Mouse (Mus musculus) left cerebral cortex, adult 2 months (tissue): ENCODE results near the gene Catip. TPM values are rescaled to one million over a fixed set of nuclear protein-coding genes. Genes with fewer than 3 reads are reported as not detected.
"Not testable (repeated sequence)": the region's sequence is repeated elsewhere in the genome, so short reads cannot be mapped to it uniquely, and the experiment has no call there.

Source experiments
- DNase-seq, 2 experiments: peaks; one replicate each; pipeline ENCODE4 v3.0.0; 2021 to 2022; ENCODE audit warnings: low spot score in 2 of 2, mixed read lengths in 1 of 2; ENCODE audit errors: extremely low spot score in 1 of 2
- H3K27ac ChIP-seq: fragments of 200-600 bp; 2 replicates; pipeline ENCODE4 v1.8.1; 2022
- H3K4me3 ChIP-seq: fragments of 200-600 bp; 2 replicates; pipeline ENCODE4 v1.8.1; 2022
- CTCF ChIP-seq: fragments of 200-600 bp; IDR thresholded peaks from 2 replicates; pipeline ENCODE4 v1.8.1; 2022; ENCODE audit warnings: antibody characterized with exemption, mild to moderate bottlenecking, moderate library complexity
- intact Hi-C: fragments of 180-260 bp; cut with DNase I; formaldehyde crosslinking; loops from one replicate; pipeline ENCODE4 v1.15.1; 2025
- total RNA-seq, 2 experiments: library from RNA; stranded (reverse); gene quantifications; 2 replicates each; pipeline ENCODE4 v1.2.3; 2021

The Catip gene
- total RNA-seq, 2 experiments from 2014 or later, result 0.54 to 1.9 TPM

DNA sequence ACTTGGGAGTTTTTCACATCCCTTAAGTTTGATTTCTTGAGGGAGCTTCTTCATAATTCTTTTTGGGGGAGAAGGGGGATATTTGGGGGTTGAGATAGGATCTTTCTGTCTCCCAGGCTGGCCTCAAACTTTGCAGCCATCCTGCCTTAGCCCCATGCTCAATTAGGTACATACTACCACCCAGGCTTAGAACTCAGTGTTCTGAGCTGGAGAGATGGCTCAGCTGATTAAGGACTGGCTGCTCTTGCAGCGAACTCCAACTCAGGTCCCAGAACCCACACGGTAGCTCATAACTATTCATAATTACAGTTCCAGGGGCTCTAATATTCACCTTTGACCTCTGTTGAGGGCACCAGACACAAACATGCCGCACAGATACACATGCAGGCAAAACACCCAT lies 27.3 kb upstream of the Catip start:
- H3K4me3 ChIP-seq, result no peak overlapping the region
- H3K27ac ChIP-seq, result peak overlapping the region; percentile 4; the same call in 1 of the 2 replicates
- intact Hi-C loops, result no loop called here
- no peak for TF ChIP-seq CTCF
- DNase-seq, result no peak

DNA sequence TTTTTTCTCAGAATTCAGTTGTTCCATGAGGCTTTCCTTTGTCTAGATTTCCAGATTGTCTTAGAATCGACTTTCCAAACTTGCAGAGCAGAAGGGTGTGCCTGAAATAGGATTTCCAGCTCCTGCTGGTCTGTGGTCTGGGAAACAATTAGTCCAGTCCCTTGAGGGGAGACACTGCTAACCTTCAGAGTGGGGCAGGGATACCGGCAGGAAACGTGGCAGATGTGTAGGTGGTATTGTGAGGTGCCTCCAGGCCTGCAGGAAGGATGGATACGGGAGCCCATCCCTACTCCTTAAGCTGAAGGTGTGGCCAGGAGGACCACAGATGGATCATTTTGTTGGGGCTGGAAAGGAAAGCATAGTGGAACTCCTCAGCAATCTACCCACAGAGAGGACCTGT lies 26.9 kb upstream of the Catip start:
- H3K27ac ChIP-seq, result no peak overlapping the region
- no peak for DNase-seq
- TF ChIP-seq CTCF, result no peak
- no peak overlapping the region for H3K4me3 ChIP-seq
- intact Hi-C loops, result no loop called here

DNA sequence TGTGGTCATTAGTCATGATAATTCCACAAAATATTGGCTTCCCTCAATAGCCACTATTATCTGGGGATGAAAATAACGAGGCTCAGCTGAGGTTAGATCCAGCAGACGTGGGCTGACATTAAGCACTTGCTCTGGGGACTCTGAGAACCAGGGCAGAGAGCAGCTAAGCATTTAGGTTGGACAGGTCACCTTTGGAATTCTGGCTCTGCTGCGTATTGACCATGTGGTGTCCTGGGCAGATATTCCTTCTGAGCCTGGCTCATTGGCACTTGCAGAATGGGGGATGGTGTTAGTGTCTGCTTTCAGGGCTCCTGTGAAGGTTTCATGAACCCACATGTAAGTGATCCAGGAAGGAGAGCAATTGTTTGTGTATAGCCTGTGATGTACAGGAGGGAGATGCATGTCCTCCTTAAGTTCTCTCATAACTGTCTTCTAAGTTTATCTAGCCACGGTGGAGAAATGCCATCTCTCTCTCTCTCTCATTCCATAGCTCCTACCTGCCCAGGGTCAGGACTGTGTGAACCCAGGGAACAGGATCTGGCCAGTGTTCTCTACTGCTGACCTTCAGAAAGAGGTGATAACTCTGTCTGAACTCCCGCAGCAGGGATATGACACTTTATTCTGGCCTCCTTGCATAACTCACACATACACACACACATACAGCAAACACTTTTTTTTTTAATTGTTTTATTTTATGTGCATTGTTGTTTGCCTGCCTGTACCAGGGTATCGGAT lies 26.3 kb upstream of the Catip start:
- intact Hi-C loops, result no loop called here
- Histone ChIP-seq H3K27ac (no peak overlapping the region), H3K4me3 (no peak overlapping the region)
- no peak for TF ChIP-seq CTCF
- no peak for DNase-seq

DNA sequence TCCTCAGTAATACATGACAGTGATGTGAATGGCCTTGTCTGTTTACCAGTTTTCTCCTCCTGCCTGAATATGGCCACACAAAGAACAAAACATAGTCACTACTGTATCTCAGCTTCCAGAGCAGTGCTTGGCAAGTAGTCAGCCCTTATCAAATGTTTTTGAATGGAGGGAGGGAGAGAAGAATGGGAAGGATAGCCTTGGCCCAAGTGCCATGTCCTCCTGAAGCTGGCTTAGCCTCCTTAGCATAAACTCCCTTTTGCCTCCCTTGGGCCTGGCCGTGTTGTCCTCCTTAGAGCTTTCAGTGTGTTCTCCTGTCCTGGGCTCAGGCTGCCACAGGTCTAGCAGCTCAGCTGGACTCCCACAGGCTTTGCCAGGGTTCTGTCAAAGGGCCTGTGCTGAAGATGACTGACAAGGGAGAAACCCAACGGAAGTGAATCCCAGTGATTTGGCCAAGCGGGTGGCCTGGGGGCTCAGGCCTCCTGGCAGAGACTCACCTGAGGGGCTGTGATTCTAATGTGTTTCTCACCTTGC lies 24.6 kb upstream of the Catip start:
- no peak for TF ChIP-seq CTCF
- H3K27ac ChIP-seq, result no peak overlapping the region
- intact Hi-C loops, result no loop called here
- H3K4me3 ChIP-seq, result no peak overlapping the region
- no peak for DNase-seq

DNA sequence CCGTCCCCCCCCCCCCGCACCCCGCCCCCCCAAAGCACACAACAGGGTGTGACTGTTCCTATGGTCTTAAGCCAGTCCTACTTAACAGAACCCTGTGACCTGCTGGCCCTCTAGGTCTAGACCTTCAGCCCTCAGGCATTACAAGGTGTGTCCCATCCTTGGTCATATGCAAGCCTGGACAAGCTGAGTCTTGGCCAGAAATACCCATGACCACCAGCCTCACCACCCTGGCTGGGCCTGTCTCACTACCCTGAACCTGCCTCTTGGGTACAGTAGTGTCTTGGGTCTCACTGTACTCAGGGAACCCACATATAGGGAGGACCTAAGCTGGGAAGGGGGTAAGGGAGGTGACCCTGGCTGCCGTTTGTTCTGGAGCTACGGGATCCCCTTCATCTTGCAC lies 23.9 kb upstream of the Catip start:
- no peak for TF ChIP-seq CTCF
- no peak for DNase-seq
- Histone ChIP-seq H3K27ac (no peak overlapping the region), H3K4me3 (no peak overlapping the region)
- intact Hi-C loops, result no loop called here

DNA sequence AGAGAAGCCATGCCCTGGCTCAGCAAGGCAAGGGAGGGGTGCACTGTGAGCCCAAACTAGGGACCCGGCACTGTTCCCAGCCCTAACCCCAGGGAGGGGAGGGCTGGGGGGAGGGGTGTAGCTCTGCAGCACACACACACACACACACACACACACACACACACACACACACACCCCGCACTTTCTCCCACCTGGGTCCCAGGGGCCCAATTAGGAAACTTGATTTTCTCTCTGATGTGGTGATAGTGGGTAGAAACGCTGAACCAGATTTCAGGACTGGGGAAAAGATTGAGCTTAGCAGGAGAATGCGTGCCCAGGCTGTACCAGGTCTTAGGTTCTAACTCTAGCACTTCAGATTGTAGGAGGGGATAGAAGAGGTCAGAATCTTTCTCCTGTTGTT lies 23.3 kb upstream of the Catip start:
- no peak for TF ChIP-seq CTCF
- H3K27ac ChIP-seq, result no peak overlapping the region
- DNase-seq, result no peak
- no peak overlapping the region for H3K4me3 ChIP-seq
- intact Hi-C loops, result no loop called here

DNA sequence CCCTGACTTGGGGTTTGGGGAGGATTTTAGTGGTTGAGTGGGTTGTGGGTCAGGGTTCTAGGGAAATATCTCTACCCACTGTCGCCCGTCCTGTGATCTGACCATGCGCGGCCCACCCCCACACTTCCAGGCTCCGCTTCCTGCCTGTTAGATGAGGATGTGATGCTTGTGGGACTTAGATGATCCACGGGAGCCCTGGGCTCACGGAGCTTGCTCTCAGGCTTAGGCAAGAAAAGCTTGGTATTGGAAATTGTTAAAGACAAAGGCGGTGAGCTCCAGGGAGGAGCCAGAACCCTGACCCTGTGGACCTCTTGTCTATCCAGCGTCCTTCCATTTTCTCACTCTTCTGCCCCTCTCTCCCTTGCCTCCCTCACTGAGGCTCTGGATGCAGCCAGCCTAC lies 22.0 kb upstream of the Catip start:
- no peak for DNase-seq
- Histone ChIP-seq H3K27ac (no peak overlapping the region; the same call in 1 of the 2 replicates), H3K4me3 (no peak overlapping the region)
- TF ChIP-seq CTCF, result no peak
- intact Hi-C loops, result no loop called here

DNA sequence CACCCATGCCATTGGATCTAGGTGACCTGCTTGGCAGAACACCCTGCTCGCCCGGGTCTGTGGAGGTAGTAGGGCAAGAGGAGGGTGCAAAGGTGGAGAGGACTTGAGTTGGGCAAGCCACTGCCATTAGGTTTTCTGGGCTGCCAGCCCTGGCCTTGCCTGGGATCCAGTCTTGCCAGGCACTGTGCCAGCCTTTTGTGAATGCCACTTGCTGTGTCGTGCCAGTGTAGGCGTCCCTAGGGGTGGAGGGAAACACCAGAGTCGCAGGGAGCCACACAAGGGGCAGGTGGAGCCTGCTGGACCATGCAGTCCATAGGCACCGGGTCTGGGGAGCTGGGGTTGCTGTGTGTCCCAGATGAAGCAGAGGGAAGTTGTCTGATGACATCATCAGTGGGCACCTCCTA lies 21.5 kb upstream of the Catip start:
- intact Hi-C loops, result no loop called here
- no peak for TF ChIP-seq CTCF
- Histone ChIP-seq H3K4me3 (no peak overlapping the region), H3K27ac (no peak overlapping the region; the same call in 1 of the 2 replicates)
- peak; percentile 38 to 59 for DNase-seq

DNA sequence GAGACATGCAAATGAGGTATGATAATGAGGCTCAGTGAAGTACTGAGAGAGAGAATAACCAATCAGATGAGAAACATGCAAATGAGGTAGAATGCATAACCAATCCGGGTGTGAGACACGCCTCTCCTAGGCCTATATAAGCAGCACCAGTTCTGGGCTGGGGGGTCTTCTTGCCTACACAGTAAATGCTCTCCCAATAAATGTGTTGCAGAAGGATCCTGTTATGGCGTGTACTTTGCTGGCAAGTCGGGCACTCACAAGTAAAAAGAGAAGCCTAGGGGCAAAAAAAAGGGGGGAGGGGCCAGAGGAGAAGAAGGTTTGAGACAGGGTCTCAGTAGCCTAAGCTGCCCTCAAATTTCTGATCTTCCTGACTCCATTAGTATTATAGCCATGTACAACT lies 20.9 kb upstream of the Catip start:
- H3K27ac ChIP-seq, H3K4me3 ChIP-seq, intact Hi-C loops, DNase-seq: not testable (repeated sequence)

DNA sequence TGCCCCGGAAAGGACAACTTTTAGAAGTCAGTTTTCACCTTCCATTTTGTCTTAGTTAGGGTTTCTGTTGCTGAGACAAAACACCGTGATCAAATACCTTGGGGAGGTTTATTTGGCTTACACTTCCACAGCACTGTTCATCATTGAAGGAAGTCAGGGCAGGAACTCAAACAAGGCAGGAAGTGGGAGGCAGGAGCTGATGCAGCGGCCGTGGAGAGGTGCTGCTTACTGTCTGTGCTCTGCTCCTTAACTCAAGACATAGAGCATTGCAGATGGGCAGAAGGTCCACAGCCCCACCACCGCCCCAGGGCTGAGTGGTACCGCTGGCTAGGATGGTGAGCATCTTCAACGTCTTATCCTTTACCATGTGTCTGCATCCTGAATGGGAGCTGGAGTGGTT lies 20.0 kb upstream of the Catip start:
- TF ChIP-seq CTCF, result no peak
- Histone ChIP-seq H3K4me3 (no peak overlapping the region), H3K27ac (no peak overlapping the region)
- DNase-seq, result no peak
- intact Hi-C loops, result no loop called here

DNA sequence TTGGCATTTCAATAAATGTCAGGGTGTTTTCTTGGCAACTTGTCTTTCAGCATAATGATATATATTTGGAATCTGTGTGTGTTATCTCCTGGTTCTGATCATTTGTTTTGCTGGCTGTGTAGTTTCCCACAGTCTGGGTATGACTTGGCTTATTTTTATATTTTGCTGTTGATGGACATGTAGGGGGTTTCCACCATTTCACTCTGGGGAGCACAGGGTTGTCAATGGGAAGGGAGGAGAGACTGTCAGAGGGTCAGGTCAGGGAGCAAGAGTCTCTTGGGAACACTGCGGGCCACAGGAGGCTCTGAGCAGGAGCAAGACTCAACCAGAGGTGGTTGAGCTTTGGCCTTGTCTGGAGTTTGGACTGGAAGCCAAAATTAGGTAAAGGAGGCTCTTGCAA lies 19.6 kb upstream of the Catip start:
- no peak for TF ChIP-seq CTCF
- no peak overlapping the region for H3K27ac ChIP-seq
- intact Hi-C loops, result no loop called here
- H3K4me3 ChIP-seq, result no peak overlapping the region
- DNase-seq, result no peak

DNA sequence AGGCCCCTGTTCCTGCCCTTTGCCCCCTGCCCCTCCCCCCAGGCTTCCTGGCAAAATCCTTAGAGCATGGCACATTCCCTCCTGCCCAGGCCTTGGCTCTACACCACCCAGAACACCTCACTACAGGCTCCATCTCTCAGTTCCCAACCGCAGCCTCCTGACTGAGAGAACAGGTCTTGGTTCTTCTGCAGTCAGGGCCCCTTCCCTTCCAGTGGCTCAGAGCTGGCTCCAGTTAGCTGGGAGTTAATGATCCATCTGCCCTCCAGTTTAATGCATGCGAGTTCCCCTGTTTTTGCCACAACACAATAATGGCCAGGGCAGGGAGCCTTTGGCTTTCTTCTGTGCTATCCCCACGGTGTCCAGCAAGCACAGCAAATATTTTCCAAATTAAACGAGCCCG lies 18.7 kb upstream of the Catip start:
- no peak for TF ChIP-seq CTCF
- no peak overlapping the region for H3K4me3 ChIP-seq
- DNase-seq, result no peak
- no peak overlapping the region for H3K27ac ChIP-seq
- intact Hi-C loops, result no loop called here
